Mouse (Mus musculus) lung, adult 2 months (tissue): ENCODE data around the gene Cdh20.

Experiments used
- CTCF ChIP-seq: fragments of 200-500 bp; IDR thresholded peaks from 2 replicates; pipeline ENCODE4 v1.5.1; 2011; ENCODE audit warnings: mild to moderate bottlenecking, low read length, control low read depth; ENCODE audit not compliant: insufficient read depth
- POLR2A ChIP-seq: fragments of 200-500 bp; IDR thresholded peaks from 2 replicates; pipeline ENCODE4 v1.6.1; 2011; ENCODE audit warnings: low read depth, mild to moderate bottlenecking, control low read depth, low read length, borderline replicate concordance; ENCODE audit errors: extremely low read depth

DNA sequence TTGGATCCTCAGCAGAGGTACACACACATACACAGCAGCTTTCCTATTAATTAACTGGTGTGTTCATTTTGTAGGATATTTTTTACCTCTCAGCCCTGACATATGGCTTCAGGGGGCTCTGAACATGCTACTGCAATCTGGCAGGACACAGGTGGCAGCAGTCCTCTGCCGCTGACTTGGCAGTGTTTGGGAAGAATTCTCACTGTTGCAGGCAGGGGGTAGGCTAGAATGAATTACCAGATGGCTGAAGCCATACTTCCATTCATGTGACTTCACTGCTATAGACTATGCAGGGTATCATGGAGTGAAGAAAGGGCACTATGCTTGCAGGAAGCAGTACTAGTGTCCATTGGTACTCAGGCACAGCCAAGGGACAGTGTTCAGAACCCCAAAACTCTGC, 233.8 kb downstream of the Cdh20 start:
- TF ChIP-seq CTCF = no peak
- TF ChIP-seq POLR2A = no peak
